Mouse (Mus musculus) adrenal gland, postnatal 36 days (tissue): ENCODE measurements at regions not wholly inside any gene's neighbourhood (a gene's known extent, or its start where the extent isn't known, plus 50 kb on each side); places are given as distances from the start of the nearest gene placed in this dataset.

Experiments
- DNase-seq, 2 experiments: peaks; one replicate each; pipeline ENCODE4 v3.0.0; 2021; ENCODE audit warnings: mixed read lengths in 1 of 2

- DNase-seq, result no peak
Observed at GRCm38 (mm10) chr5:128550736-128551135, 49.9 kb upstream of the Fzd10 start.

GRCm38 (mm10) chr5:128549811-128550210 lies 50.8 kb upstream of the Fzd10 start:
- no peak for DNase-seq

GRCm38 (mm10) chr5:128542049-128542448 lies 58.6 kb upstream of the Fzd10 start:
- peak in 1 of 2 experiments; percentile 11 for DNase-seq

- no peak for DNase-seq
Observed at GRCm38 (mm10) chr5:128538646-128539045, 62.0 kb upstream of the Fzd10 start.

GRCm38 (mm10) chr5:128537218-128537617 lies 63.4 kb upstream of the Fzd10 start:
- DNase-seq, result no peak

GRCm38 (mm10) chr5:128536393-128536792 lies 64.3 kb upstream of the Fzd10 start:
- no peak for DNase-seq

GRCm38 (mm10) chr5:128527241-128527640 lies 73.4 kb upstream of the Fzd10 start:
- peak; percentile 53 to 65 for DNase-seq

- no peak for DNase-seq
Observed at GRCm38 (mm10) chr5:128526432-128526831, 74.2 kb upstream of the Fzd10 start.

- no peak for DNase-seq
Observed at GRCm38 (mm10) chr5:128524377-128525280, 76.0 kb upstream of the Fzd10 start.

- peak; percentile 20 to 51 for DNase-seq
Observed at GRCm38 (mm10) chr5:128522667-128523066, 78.0 kb upstream of the Fzd10 start.

GRCm38 (mm10) chr5:128517336-128517735 lies 83.3 kb upstream of the Fzd10 start:
- no peak for DNase-seq

- DNase-seq, result peak; percentile 11 to 16
Observed at GRCm38 (mm10) chr5:128515343-128515742, 82.5 kb upstream of the Tmem132d start.

GRCm38 (mm10) chr5:128513261-128513660 lies 80.4 kb upstream of the Tmem132d start:
- DNase-seq, result no peak

GRCm38 (mm10) chr5:128512606-128513005 lies 79.7 kb upstream of the Tmem132d start:
- DNase-seq, result no peak

- peak; percentile 9 to 40 for DNase-seq
Observed at GRCm38 (mm10) chr5:128504502-128504901, 71.6 kb upstream of the Tmem132d start.

GRCm38 (mm10) chr5:128499488-128499887 lies 66.6 kb upstream of the Tmem132d start:
- no peak for DNase-seq

GRCm38 (mm10) chr5:128499033-128499432 lies 66.2 kb upstream of the Tmem132d start:
- DNase-seq, result peak; percentile 4 to 31

- DNase-seq, result no peak
Observed at GRCm38 (mm10) chr5:128492541-128492940, 59.7 kb upstream of the Tmem132d start.

GRCm38 (mm10) chr5:128491155-128491554 lies 58.3 kb upstream of the Tmem132d start:
- peak in 1 of 2 experiments; percentile 18 for DNase-seq

GRCm38 (mm10) chr5:128488872-128489580 lies 56.1 kb upstream of the Tmem132d start:
- no peak for DNase-seq

GRCm38 (mm10) chr5:128487371-128487770 lies 54.5 kb upstream of the Tmem132d start:
- no peak for DNase-seq

- DNase-seq, result no peak
Observed at GRCm38 (mm10) chr5:128484116-128484515, 51.2 kb upstream of the Tmem132d start.

GRCm38 (mm10) chr5:128483441-128483810 lies 50.5 kb upstream of the Tmem132d start:
- no peak for DNase-seq
